Mouse (Mus musculus) C2C12 (cell line): Measurements from ENCODE around the gene Alox12b. TPM values are rescaled to one million over a fixed set of nuclear protein-coding genes. Genes with fewer than 3 reads are reported as not detected.

Experiments
- H3K27me3 ChIP-seq: one replicate; pipeline ENCODE4 v1.6.1; 2011; ENCODE audit not compliant: control insufficient read depth, insufficient read depth, insufficient read length
- H3K36me3 ChIP-seq: one replicate; pipeline ENCODE4 v1.6.1; 2011; ENCODE audit not compliant: control insufficient read depth, insufficient read depth
- H3K4me3 ChIP-seq: one replicate; pipeline ENCODE4 v1.5.1; 2011; ENCODE audit warnings: mild to moderate bottlenecking, control low read depth; ENCODE audit not compliant: poor library complexity, insufficient read depth, severe bottlenecking
- H3K79me2 ChIP-seq: one replicate; pipeline ENCODE4 v1.6.1; 2011; ENCODE audit not compliant: control insufficient read depth, insufficient read depth
- H3K79me3 ChIP-seq: one replicate; pipeline ENCODE4 v1.6.1; 2011; ENCODE audit warnings: low read depth, control low read depth
- H3ac ChIP-seq: one replicate; pipeline ENCODE3; 2011; ENCODE audit warnings: low read depth; ENCODE audit not compliant: control insufficient read depth, insufficient read length
- CEBPB ChIP-seq: IDR thresholded peaks from one replicate; pipeline ENCODE4 v1.6.1; 2011; ENCODE audit warnings: low read depth, mild to moderate bottlenecking, control low read depth, moderate library complexity
- CTCF ChIP-seq: IDR thresholded peaks from one replicate; pipeline ENCODE4 v1.5.1; 2011; ENCODE audit not compliant: control insufficient read depth, insufficient read depth, insufficient read length
- FOSL1 ChIP-seq: IDR thresholded peaks from one replicate; pipeline ENCODE4 v1.8.0; 2011; ENCODE audit warnings: mild to moderate bottlenecking, low read length; ENCODE audit not compliant: poor library complexity, insufficient read depth, severe bottlenecking
- MAX ChIP-seq: IDR thresholded peaks from one replicate; pipeline ENCODE4 v1.6.1; 2011; ENCODE audit warnings: mild to moderate bottlenecking, control low read depth
- MYOD1 ChIP-seq: IDR thresholded peaks from one replicate; pipeline ENCODE4 v1.6.1; 2011; ENCODE audit warnings: low read depth; ENCODE audit not compliant: control insufficient read depth, insufficient read length
- MYOG ChIP-seq: IDR thresholded peaks from one replicate; pipeline ENCODE4 v1.6.1; 2011; ENCODE audit not compliant: control insufficient read depth, insufficient read length; ENCODE audit errors: extremely low read depth
- USF1 ChIP-seq: IDR thresholded peaks from one replicate; pipeline ENCODE4 v1.6.1; 2011; ENCODE audit warnings: low read depth, mild to moderate bottlenecking, control low read depth, moderate library complexity
- polyA plus RNA-seq: library from polyadenylated mRNA; unstranded; fragments of >200 nt; fragmentation: generic; extraction: Trizol; gene quantifications from one replicate; pipeline ENCODE4 v1.2.1, GENCODE M21; 2012; ENCODE audit warnings: missing spikeins

The Alox12b gene
- polyA plus RNA-seq, 1 experiment = not detected

DNA sequence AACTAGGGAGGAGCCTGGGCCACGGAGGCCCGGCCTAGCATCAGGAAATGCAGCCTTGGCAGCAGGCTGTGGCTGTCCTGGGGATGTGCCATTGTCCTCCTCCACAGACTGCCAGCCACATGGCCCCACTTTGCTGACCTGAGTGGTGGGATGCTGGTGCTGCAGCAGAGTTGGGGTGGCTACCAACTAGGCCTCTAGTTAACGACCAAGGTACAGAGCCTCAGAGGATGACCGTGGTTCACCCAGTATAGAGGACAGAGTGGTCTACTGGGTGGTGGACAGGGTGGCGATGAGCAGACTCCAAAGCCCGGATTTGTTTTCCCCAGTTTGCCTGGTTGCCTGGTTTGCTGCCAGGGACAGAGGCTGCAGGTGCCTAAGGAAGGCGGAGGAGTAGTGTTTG is 17.9 kb downstream of the Alox12b start:
- TF ChIP-seq MYOD1 = no peak
- TF ChIP-seq FOSL1 = no peak
- no peak for TF ChIP-seq CTCF
- no peaks in the 10 kb centered on the region for H3K36me3 ChIP-seq
- H3ac ChIP-seq = no peak overlapping the region
- no peak overlapping the region for H3K4me3 ChIP-seq
- no peaks in the 10 kb centered on the region for H3K79me3 ChIP-seq
- H3K79me2 ChIP-seq = no peaks in the 10 kb centered on the region
- H3K27me3 ChIP-seq = no peaks in the 10 kb centered on the region

DNA sequence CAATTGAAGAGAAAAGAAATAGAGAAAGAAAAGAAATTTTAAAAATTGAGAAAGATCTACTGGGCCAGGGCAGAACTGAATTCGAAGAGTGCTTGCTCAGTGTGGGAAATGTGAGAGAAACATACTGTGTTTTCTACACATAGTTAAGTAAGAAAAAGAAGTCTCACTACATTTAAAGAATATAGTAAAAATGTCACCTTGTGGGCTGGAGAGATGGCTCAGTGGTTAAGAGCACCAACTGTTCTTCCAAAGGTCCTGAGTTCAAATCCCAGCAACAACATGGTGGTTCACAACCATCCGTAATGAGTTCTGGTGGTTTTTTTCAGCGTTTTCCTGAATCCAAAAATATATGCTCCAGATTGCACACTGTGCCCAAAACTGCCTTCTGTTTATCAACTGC is 21.7 kb downstream of the Alox12b start:
- H3K79me2 ChIP-seq = no peaks in the 10 kb centered on the region
- TF ChIP-seq FOSL1 (no peak), MYOG (no peak), CEBPB (no peak), MAX (no peak), CTCF (no peak), MYOD1 (no peak), USF1 (no peak)
- peaks cover 3% of the 10 kb centered on the region for H3K27me3 ChIP-seq
- H3K36me3 ChIP-seq = no peaks in the 10 kb centered on the region
- no peak overlapping the region for H3K4me3 ChIP-seq
- H3K79me3 ChIP-seq = no peaks in the 10 kb centered on the region
- H3ac ChIP-seq = no peak overlapping the region

DNA sequence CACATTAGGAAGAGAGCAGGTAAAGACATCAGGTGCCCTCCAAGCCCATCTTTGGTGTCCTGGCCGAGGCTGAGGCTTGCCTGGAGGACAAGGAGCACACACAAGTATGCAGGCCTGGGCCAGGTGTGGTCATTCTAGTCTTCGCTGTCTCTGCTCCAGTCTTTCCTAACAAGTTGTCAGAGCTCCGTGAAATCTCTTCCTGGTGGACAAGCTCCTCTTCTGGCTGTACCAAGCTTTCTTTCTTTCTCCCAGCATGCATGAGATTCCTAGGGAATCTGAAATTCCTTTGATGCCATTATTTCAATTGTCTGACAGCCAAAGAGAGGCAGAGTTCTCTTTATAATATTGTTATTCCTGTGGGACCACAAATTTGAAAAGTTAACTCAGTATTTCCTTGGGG is 22.7 kb downstream of the Alox12b start:
- TF ChIP-seq FOSL1 (no peak), MYOG (no peak), MAX (no peak), USF1 (no peak), CEBPB (no peak), CTCF (no peak), MYOD1 (no peak)
- H3K36me3 ChIP-seq = no peaks in the 10 kb centered on the region
- H3K27me3 ChIP-seq = peaks cover 3% of the 10 kb centered on the region
- no peaks in the 10 kb centered on the region for H3K79me3 ChIP-seq
- no peaks in the 10 kb centered on the region for H3K79me2 ChIP-seq
- H3K4me3 ChIP-seq = no peak overlapping the region
- H3ac ChIP-seq = no peak overlapping the region

DNA sequence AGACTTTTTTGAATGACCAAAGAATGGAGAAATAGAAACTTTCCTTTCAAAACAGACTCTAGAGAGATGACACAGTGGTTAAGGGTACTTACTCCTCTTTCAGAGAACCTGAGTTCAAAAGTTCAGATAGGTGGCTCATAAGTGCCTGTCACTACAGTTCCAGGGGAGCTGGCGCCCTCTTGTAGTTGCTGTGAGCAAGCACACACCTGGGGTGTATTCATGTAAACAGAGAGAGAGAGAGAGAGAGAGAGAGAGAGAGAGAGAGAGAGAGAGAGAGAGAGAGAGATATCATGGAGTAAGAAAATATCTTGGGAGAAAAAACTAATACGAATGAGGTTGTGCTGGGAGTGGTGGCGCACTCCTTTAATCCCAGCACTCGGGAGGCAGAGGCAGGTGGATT is 23.3 kb downstream of the Alox12b start:
- Histone ChIP-seq H3K27me3 (peaks cover 3% of the 10 kb centered on the region), H3K79me3 (no peaks in the 10 kb centered on the region), H3K4me3 (no peak overlapping the region), H3K36me3 (no peaks in the 10 kb centered on the region), H3K79me2 (no peaks in the 10 kb centered on the region), H3ac (no peak overlapping the region)
- TF ChIP-seq MYOD1 (no peak), CEBPB (no peak), FOSL1 (no peak), MAX (no peak), MYOG (no peak)

DNA sequence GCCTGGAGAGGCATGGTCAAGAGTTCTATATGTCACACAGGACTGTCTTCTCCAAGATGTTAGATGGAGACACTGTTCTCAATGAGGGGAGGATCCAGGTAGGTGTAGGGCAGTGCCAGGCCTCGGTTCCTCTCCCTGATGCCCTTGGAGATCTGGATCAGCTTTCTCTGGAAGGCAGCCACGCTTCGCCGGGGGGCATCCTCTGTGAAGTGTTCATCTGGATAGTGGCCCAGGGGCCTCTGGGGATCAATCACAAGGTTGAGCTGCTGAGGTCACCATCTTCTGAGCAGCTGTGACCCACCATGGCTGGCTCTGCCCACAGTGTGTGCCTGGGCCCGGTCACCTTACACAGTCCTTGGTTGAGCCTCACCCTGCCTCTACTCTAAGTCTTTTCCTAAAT is 28.2 kb downstream of the Alox12b start:
- TF ChIP-seq CEBPB (no peak), MYOG (no peak), CTCF (no peak), FOSL1 (no peak), MAX (no peak)
- H3K36me3 ChIP-seq = no peaks in the 10 kb centered on the region
- H3ac ChIP-seq = no peak overlapping the region
- H3K27me3 ChIP-seq = peaks cover 19% of the 10 kb centered on the region
- H3K79me2 ChIP-seq = no peaks in the 10 kb centered on the region
- H3K79me3 ChIP-seq = no peaks in the 10 kb centered on the region
- no peak overlapping the region for H3K4me3 ChIP-seq

DNA sequence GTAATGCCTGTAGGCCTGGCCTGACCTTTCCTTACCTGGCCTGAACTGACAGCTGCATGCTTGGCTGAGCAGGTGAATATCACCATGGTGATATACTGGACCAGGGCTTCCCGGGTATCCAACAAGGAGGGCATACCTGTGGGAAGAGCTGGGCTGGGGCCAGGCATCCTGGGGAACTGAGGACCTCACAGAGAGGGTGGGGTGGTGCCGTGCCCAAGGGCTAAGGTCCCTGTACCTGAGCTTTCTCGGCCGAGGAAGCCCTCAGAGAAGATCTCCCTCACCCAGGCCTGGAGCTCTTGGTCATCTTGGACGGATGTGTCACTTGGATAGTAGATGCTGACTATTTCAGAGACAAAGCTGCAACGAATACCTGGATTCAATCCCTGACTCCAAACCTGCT is 29.1 kb downstream of the Alox12b start:
- Histone ChIP-seq H3K4me3 (no peak overlapping the region), H3ac (no peak overlapping the region)
- TF ChIP-seq MYOD1 (no peak), CTCF (no peak), CEBPB (no peak), MYOG (no peak), FOSL1 (no peak), MAX (no peak), USF1 (no peak)

More for the DNA sequence above, 29.1 kb downstream of the Alox12b start:
- Histone ChIP-seq H3K79me2 (no peaks in the 10 kb centered on the region), H3K36me3 (no peaks in the 10 kb centered on the region), H3K27me3 (peaks cover 20% of the 10 kb centered on the region), H3K79me3 (no peaks in the 10 kb centered on the region)
